Mouse (Mus musculus) embryo, embryonic 11 days (tissue): ENCODE data around the gene Phka2.
A peak's percentile ranks its signal among the peaks of the same experiment; 100 is the strongest.

Experiments used
- DNase-seq: peaks from one replicate; pipeline ENCODE4 v3.0.0-alpha.2; 2015

Gene Phka2

DNA sequence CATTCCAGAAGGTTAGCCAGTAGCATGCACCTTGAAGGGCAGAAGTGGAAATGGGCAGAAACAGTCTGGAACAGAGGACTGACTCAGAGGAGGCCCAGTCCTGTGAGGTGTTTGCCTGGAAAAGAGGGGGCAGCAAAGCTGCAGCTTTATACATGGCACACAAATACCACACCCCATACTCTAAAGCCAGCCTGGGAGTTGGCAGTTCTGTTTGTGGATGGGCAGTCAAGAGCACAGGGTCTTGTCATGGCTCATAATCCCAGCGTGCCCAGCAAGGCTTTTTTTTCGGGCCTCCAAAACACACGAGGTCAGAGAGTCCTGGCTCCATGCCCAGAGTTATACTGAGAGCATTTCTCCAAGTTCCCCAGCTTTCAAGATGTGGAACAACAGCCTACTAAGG lies 99.1 kb downstream of the Phka2 start:
- DNase-seq = no peak

DNA sequence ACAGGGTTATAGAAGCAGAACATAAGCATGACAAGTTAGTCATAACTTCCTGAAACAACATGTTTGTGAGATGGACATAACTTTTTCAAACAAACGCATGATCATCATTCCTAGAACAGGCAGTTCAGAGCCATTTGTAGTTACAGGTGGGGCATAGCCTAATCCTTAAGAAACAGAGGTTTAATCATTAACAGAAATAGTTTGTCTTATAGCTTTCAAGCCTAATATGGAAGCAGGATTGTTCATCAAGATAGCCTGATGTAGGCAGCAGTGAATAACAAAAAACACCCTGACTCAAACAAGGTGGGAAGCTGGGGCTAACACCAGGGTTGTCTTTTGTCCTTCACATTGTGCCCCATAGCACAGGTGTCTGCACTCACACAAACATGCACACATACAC lies 100.8 kb downstream of the Phka2 start:
- no peak for DNase-seq

DNA sequence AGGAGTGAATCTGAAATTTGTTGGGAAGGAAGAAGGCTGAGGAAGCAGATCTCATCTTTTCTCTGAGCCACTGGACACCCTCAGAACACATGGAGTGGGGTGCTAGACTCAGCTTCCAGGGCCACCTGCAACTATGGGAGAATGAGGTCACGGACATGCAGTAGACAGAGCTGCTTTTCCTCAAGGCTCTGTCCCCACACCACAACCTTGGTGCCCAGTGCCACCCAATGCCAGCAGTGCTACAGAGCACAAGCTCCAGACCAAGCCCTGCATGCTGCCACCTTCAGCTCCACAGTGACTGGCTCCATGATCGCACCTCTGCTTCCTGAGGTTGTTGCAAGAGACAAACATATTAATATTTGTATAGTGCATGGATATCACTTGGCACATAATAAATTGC lies 101.3 kb downstream of the Phka2 start:
- DNase-seq = no peak

DNA sequence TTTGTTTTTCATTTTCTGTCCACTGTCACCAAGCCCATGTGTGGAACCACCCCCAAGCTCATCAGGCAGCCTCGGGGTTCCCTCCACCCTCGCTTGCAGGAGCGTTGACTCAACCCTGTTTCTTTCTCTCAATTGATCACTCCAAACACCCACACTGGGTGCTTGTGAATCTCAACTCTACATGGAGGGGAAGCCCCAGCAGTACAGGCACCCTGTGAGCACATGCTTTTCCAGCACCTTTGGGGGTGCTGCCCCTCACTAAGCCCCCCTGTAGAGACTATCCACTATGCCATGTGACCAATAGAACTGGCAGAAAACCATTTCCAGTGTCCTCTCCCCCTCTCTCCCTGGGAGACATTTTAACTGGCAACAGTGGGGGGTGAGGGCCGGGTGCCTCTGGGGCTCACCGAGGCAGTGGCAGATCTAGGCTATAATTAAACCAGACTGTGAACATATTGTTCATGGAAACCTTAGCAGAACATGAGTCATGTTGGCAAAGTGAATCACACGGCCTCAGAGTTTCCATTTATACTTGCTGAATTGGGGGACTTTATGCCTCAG lies 102.1 kb downstream of the Phka2 start:
- DNase-seq = no peak

DNA sequence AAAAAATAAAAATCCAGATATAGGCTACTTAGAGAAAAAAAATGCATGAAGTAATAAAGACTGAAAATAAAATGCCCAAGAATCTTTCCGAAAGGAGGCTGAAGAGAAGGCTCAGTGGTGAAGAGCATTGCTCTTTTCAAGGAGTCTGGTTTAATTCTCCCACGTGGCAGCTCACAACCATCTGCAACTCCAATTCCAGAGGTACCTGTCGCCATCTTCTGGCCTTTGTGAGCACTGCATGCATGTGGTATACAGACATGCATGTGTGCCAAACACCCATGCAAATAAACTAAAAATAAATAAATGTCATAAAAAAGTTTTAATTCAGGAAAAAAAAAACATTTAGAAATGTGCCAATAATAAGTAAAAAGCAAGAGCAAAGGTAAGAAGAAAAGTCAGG lies 107.9 kb downstream of the Phka2 start:
- DNase-seq = peak; percentile 46

DNA sequence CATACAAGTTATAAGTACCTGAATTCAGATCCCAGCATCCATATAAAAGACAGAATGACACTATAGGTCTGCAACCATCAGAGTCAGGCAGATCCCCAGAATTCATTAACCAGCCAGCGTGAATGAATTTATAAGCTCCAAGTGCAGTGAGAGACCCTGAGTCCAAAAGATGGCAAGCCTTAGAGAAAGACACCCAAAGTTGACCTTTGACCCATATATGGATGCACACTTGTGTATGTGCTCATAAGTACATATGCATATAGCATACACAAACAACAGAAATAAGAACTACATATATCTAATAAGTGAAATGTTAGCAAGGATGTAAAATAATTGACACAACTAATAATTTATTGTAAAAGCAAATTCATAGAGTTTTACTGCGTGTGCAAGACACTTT lies 108.5 kb downstream of the Phka2 start:
- no peak for DNase-seq

DNA sequence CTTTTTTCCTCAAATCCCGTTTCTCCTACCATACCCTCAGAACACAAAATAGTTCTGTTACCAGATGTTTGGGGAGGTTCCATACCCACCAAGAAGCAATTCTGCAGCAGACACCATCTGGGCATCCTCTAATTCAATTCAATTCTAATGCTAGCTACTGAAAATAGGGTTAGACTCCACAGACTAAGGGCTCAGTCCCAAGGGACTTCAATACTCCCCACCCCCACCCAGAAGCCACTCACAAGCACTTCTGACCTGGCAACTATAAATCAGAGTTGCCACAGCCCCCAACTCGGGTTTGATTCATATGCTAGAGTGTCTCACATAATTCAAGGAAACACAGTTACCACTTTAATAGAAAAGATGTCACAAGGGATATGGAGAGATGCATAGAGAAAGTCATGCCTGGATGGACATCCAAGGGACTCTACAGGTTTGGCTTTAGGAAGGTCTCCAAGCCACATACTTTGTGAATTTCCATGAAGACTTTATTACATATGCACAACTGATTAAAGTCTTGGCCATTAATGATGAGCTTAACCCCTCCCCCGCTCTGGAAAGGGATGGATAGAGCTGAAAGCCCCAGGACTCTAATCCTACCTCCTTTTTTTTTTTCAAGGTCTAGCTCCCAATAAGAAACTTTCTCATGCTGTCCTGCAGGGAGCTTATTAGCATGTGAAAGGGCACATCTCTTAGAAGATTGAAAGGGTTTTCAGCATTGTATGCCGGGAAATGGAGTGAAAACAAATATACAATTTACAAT lies 109.1 kb downstream of the Phka2 start:
- peak; percentile 39 for DNase-seq
